Mouse (Mus musculus): Measurements from ENCODE around the gene Olfr1508. TPM values are rescaled to one million over a fixed set of nuclear protein-coding genes. Genes with fewer than 3 reads are reported as not detected.
"Not testable (repeated sequence)": the region's sequence is repeated elsewhere in the genome, so short reads cannot be mapped to it uniquely, and the experiment has no call there.

The Olfr1508 gene
- total RNA-seq (2022) = not detected

GRCm38 (mm10) chr14:52467395-52467794 is at the start of gene Olfr1508:
Olfr1508 (minus strand) TSS chr14:52467495.
- DNase-seq (ENCODE audit: low spot score in 2 of 2) = no peak

- DNase-seq (ENCODE audit: low spot score in 2 of 2) = no peak
These were observed 28.2 kb upstream of the Olfr1508 start, which contains the start of gene Olfr1507 for GRCm38 (mm10) chr14:52495516-52495915. Olfr1507 (minus strand) TSS chr14:52495749.

- no peak for DNase-seq (ENCODE audit: low spot score in 2 of 2)
These were observed 1.6 kb downstream of the Olfr1508 start for GRCm38 (mm10) chr14:52465738-52466137.

GRCm38 (mm10) chr14:52461928-52462327 is 5.4 kb downstream of the Olfr1508 start:
- DNase-seq (ENCODE audit: low spot score in 2 of 2) = no peak

GRCm38 (mm10) chr14:52451138-52451537 is 16.2 kb downstream of the Olfr1508 start:
- no peak for DNase-seq (ENCODE audit: low spot score in 2 of 2)

GRCm38 (mm10) chr14:52442690-52443089 is 24.6 kb downstream of the Olfr1508 start, which contains the start of gene Olfr1509:
Olfr1509 (plus strand) TSS chr14:52442990.
- no peak for DNase-seq (ENCODE audit: low spot score in 2 of 2)

GRCm38 (mm10) chr14:52427686-52428085 is 39.6 kb downstream of the Olfr1508 start:
- no peak for DNase-seq (ENCODE audit: low spot score in 2 of 2)

GRCm38 (mm10) chr14:52414273-52414672 is 53.0 kb downstream of the Olfr1508 start, which contains the start of gene Olfr1510:
Olfr1510 (minus strand) TSS chr14:52414373.
- no peak for DNase-seq (ENCODE audit: low spot score in 2 of 2)

GRCm38 (mm10) chr14:52410142-52410919 is 57.0 kb downstream of the Olfr1508 start:
- DNase-seq (ENCODE audit: low spot score in 2 of 2) = not testable (repeated sequence)

Other genes starting within 250 kb of the Olfr1508 start
- 10 to 100 TPM; 24.5 to 42.9 (median 34.6) TPM for gene Chd8, start 209.7 kb downstream of the Olfr1508 start, total RNA-seq (2022)
- gene Tox4, start 188.3 kb downstream of the Olfr1508 start, total RNA-seq (2022) = 10 to 100 TPM; 53.9 to 65.3 (median 62.6) TPM
- gene Rab2b, start 187.9 kb downstream of the Olfr1508 start, total RNA-seq (2022) = 1 to 10 TPM; 2.5 to 3.7 (median 3.1) TPM
- gene Mettl3, start 162.4 kb downstream of the Olfr1508 start, total RNA-seq (2022) = 10 to 100 TPM; 15.5 to 17.0 (median 16.0) TPM
- gene Sall2, start 138.7 kb downstream of the Olfr1508 start, total RNA-seq (2022) = under 1 TPM; 0.34 to 0.65 (median 0.54) TPM
- not detected for gene Olfr1513, start 111.1 kb downstream of the Olfr1508 start, total RNA-seq (2022)
- gene Olfr1512, start 88.3 kb downstream of the Olfr1508 start, total RNA-seq (2022) = not detected
- not detected for gene Olfr1511, start 70.1 kb downstream of the Olfr1508 start, total RNA-seq (2022)
- not detected for gene Olfr1510, start 53.1 kb downstream of the Olfr1508 start, total RNA-seq (2022)
- gene Olfr1509, start 24.5 kb downstream of the Olfr1508 start, total RNA-seq (2022) = not detected
- not detected for gene Olfr1507, start 28.3 kb upstream of the Olfr1508 start, total RNA-seq (2022)

All from gastrocnemius, adult 8-10 months (tissue).